Mouse (Mus musculus) CD4-positive, CD25-positive, alpha-beta regulatory T cell, adult 4 months (primary cell): Measurements from ENCODE around the gene Gm29644. TPM values are rescaled to one million over a fixed set of nuclear protein-coding genes. Genes with fewer than 3 reads are reported as not detected.
"Not testable (repeated sequence)": the region's sequence is repeated elsewhere in the genome, so short reads cannot be mapped to it uniquely, and the experiment has no call there.

ENCODE experiments used
- ATAC-seq: one replicate; pipeline ENCODE4 v1.8.0; 2017
- polyA plus RNA-seq, 2 experiments: library from polyadenylated mRNA; unstranded; fragments of 100-300 nt; shearing (Covaris generic); gene quantifications; one replicate each; pipeline ENCODE4 v1.2.1; 2017

Gm29644 gene
- polyA plus RNA-seq, result not detected

DNA sequence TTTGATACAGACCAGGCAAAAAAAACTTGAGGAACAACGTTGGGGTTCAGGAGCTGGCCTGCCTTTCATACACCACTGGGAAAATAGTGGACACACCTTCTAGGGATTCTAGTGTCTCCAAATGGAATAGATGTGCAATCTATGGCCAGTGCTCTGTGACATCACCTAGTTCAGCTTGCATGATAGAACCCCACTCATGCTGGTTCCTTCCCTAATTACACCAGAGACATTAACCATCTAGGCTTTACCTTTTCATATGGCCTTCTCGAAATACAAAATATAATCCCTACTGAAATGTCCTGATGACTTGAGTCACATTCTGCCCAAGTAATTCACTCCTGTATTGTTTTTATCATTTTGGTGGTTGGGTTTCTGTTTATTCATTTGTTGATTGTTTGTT, at the start of gene Gm29644, which contains the start of gene Gm29423:
Gene Gm29644 (minus strand): TSS at position 157 of the 400 bp plus-strand sequence.
Gene Gm29423 (minus strand): TSS at position 101 of the 400 bp plus-strand sequence.
- ATAC-seq, result not testable (repeated sequence)

DNA sequence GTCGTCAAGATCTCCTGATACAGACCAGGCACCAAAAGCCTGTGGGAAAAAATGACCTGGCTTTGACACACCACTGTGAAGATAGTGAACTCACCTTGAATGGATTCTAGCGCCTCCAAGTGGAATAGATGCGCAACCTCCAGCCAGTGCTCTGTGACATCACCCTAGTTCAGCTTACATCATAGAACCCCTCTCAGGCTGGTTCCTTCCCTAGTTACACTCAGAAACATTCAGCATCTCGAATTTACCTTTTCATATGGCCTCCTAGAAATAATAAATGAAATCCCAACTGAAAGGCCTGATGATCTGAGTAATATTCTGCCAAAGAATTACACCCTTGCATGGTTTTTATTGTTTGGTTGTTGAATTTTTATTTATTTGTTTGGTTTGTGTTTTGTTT, 29.6 kb downstream of the Gm29644 start, which contains the start of gene Gm21118:
Gene Gm21118 (minus strand): TSS at position 101 of the 400 bp plus-strand sequence.
- ATAC-seq, result not testable (repeated sequence)

Other genes starting within 250 kb of the Gm29644 start
- gene Gm21118, start 29.7 kb downstream of the Gm29644 start, polyA plus RNA-seq, result not detected
- not detected for gene Gm29423, start 56 bp downstream of the Gm29644 start, polyA plus RNA-seq
- gene Gm20888, start 138.5 kb upstream of the Gm29644 start, polyA plus RNA-seq, result not detected